Mouse (Mus musculus): ENCODE measurements around the gene Rdh9. TPM values are rescaled to one million over a fixed set of nuclear protein-coding genes. Genes with fewer than 3 reads are reported as not detected.
"Not testable (repeated sequence)": the region's sequence is repeated elsewhere in the genome, so short reads cannot be mapped to it uniquely, and the experiment has no call there.

Gene Rdh9
- total and polyA plus RNA-seq, 3 experiments = 0.04 TPM; not detected in 2

DNA sequence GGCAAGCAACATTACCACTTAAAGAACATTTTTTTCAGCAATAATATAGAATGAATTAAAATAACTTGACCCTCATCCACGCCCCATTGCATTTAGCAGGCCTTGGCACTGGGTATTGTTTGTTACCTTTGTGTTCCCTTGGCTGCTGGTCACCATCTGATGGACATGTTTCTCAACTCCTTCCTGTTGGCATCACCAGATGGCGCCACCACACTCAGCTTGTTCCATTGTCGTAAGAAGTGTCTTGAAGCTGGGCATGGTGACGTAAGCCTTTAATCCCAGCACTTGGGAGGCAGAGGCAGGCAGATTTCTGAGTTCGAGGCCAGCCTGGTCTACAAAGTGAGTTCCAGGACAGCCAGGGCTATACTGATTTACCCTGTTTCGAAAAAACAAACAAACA, 49.2 kb downstream of the Rdh9 start:
- peak; percentile 44 for DNase-seq (ENCODE audit: low read depth, low spot score)
- no peaks in the 10 kb centered on the region for H3K36me3 ChIP-seq (ENCODE audit: control insufficient read depth in 1 of 2, insufficient read depth in 2 of 2, low read length in 2 of 2)
- H3K4me1 ChIP-seq (ENCODE audit: control insufficient read depth in 1 of 2, insufficient read depth in 2 of 2, low read length in 2 of 2) = no peaks in the 10 kb centered on the region
- H3K27me3 ChIP-seq (ENCODE audit: control insufficient read depth in 1 of 2, insufficient read depth in 2 of 2, low read length in 2 of 2) = peaks cover 3 to 6% of the 10 kb centered on the region in 2 experiments; a peak in 3 of 4 replicates
- H3K9ac ChIP-seq (ENCODE audit: control insufficient read depth, low read depth, low read length, poor library complexity, severe bottlenecking) = no peak overlapping the region
- no peaks in the 10 kb centered on the region for H3K79me2 ChIP-seq (ENCODE audit: control insufficient read depth, insufficient read depth, low read length, poor library complexity)
- H3K27ac ChIP-seq (ENCODE audit: control insufficient read depth, low read depth, low read length) = no peak overlapping the region
- no peak overlapping the region for H3K4me3 ChIP-seq (ENCODE audit: control insufficient read depth in 1 of 2, insufficient read depth in 1 of 2, low read depth in 2 of 2, low read length in 2 of 2)
- TF ChIP-seq EP300 (IDR thresholded peaks at IDR 0.05; ENCODE audit: low read depth in 1 of 2, low read length in 2 of 2) = no peak
- TF ChIP-seq GATA1 (IDR thresholded peaks at IDR 0.05; ENCODE audit: low read depth, low read length) = no peak
- peak; percentile 35 for TF ChIP-seq RAD21 (IDR thresholded peaks at IDR 0.05; ENCODE audit: low read depth, low read length)
- TF ChIP-seq SMC3 (IDR thresholded peaks at IDR 0.05; ENCODE audit: low read depth, low read length) = peak; percentile 65
- TF ChIP-seq KAT2A (conservative IDR thresholded peaks at IDR 0.05; ENCODE audit: low read depth, low read length) = no peak
- no peak for TF ChIP-seq E2F4 (IDR thresholded peaks at IDR 0.05; ENCODE audit: borderline replicate concordance, low read depth, low read length)
- TF ChIP-seq ZC3H11A (IDR thresholded peaks at IDR 0.05; ENCODE audit: low read depth, low read length) = 0 out of 2 replicates have a peak, but pooled peaks have one; percentile 22
- peak in 2 of 3 experiments; percentile 51 to 53; a peak in 4 of 6 replicates for TF ChIP-seq CTCF (IDR thresholded peaks at IDR 0.05 in 2 of 3, conservative IDR thresholded peaks at IDR 0.05 in 1 of 3; ENCODE audit: control insufficient read depth in 1 of 3, insufficient read depth in 1 of 3, low read depth in 2 of 3, low read length in 3 of 3, poor library complexity in 1 of 3, severe bottlenecking in 1 of 3)
- no peak for TF ChIP-seq TAL1 (IDR thresholded peaks at IDR 0.05; ENCODE audit: low read length)
- H3K9me3 ChIP-seq (replicated peaks; ENCODE audit: insufficient read depth, low read length) = no peaks in the 10 kb centered on the region

DNA sequence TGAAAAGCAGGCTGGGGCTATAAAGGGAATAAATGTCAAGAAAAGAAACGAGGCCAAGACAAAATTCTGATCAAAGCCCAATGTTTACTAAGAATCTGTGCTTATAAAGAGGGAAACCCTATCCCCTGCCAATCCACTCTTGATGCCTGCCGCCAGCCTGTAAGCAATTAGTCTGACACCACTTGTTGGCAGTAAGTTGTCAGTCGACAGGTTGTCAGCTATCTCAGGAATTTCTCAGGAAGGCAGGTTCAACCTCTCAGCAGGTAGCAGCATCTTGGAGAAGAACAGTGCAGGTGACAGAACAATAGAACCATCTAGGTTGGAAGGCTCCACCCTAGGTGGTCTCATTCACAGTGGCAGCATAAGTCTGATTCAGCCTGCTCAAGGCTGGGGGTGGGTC, 52.9 kb downstream of the Rdh9 start:
- H3K9ac ChIP-seq (ENCODE audit: control insufficient read depth, low read depth, low read length, poor library complexity, severe bottlenecking) = no peak overlapping the region
- TF ChIP-seq ETS1 (IDR thresholded peaks at IDR 0.05; ENCODE audit: low read depth, low read length) = no peak
- H3K9me3 ChIP-seq (replicated peaks; ENCODE audit: insufficient read depth, low read length) = no peaks in the 10 kb centered on the region
- no peak for DNase-seq (ENCODE audit: low read depth, low spot score)
- no peaks in the 10 kb centered on the region for H3K36me3 ChIP-seq (ENCODE audit: control insufficient read depth in 1 of 2, insufficient read depth in 2 of 2, low read length in 2 of 2)
- peaks cover 0 to 1% of the 10 kb centered on the region in 2 experiments; a peak in 2 of 4 replicates for H3K27me3 ChIP-seq (ENCODE audit: control insufficient read depth in 1 of 2, insufficient read depth in 2 of 2, low read length in 2 of 2)
- no peak overlapping the region for H3K4me3 ChIP-seq (ENCODE audit: control insufficient read depth in 1 of 2, insufficient read depth in 1 of 2, low read depth in 2 of 2, low read length in 2 of 2)
- H3K4me1 ChIP-seq (ENCODE audit: control insufficient read depth in 1 of 2, insufficient read depth in 2 of 2, low read length in 2 of 2) = no peaks in the 10 kb centered on the region
- H3K27ac ChIP-seq (ENCODE audit: control insufficient read depth, low read depth, low read length) = no peak overlapping the region
- no peaks in the 10 kb centered on the region for H3K79me2 ChIP-seq (ENCODE audit: control insufficient read depth, insufficient read depth, low read length, poor library complexity)

DNA sequence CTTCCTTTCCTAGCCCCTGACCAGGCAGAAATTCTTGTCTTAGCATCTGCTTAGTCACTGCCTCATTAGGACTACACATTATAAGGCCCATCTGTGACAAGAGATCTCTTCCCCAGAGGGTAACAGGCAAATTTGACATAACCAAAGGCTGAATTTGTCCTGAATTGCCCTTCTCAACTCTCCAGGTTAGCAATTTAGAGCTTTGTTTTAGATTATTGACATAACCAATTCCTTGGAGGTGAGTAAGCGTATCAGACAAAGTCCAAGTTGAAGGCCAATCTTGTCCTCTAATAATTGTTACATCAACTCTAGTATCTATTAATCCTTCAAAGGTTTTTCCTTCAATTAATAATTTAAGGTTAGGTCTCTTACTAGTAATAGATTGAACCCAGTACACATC, 58.0 kb downstream of the Rdh9 start:
- not testable (repeated sequence) for H3K4me3 ChIP-seq (ENCODE audit: control insufficient read depth in 1 of 2, insufficient read depth in 1 of 2, low read depth in 2 of 2, low read length in 2 of 2); H3K4me1 ChIP-seq (ENCODE audit: control insufficient read depth in 1 of 2, insufficient read depth in 2 of 2, low read length in 2 of 2); H3K9ac ChIP-seq (ENCODE audit: control insufficient read depth, low read depth, low read length, poor library complexity, severe bottlenecking); H3K9me3 ChIP-seq (replicated peaks; ENCODE audit: insufficient read depth, low read length); H3K36me3 ChIP-seq (ENCODE audit: control insufficient read depth in 1 of 2, insufficient read depth in 2 of 2, low read length in 2 of 2); H3K27me3 ChIP-seq (ENCODE audit: control insufficient read depth in 1 of 2, insufficient read depth in 2 of 2, low read length in 2 of 2); H3K79me2 ChIP-seq (ENCODE audit: control insufficient read depth, insufficient read depth, low read length, poor library complexity); H3K27ac ChIP-seq (ENCODE audit: control insufficient read depth, low read depth, low read length); DNase-seq (ENCODE audit: low read depth, low spot score)

Measured in MEL (cell line).